Mouse (Mus musculus): ENCODE data around the gene Tns3. TPM values are rescaled to one million over a fixed set of nuclear protein-coding genes. Genes with fewer than 3 reads are reported as not detected.

The Tns3 gene
- total RNA-seq, 2 experiments from 2014 or later = 33.6 to 40.1 TPM

DNA sequence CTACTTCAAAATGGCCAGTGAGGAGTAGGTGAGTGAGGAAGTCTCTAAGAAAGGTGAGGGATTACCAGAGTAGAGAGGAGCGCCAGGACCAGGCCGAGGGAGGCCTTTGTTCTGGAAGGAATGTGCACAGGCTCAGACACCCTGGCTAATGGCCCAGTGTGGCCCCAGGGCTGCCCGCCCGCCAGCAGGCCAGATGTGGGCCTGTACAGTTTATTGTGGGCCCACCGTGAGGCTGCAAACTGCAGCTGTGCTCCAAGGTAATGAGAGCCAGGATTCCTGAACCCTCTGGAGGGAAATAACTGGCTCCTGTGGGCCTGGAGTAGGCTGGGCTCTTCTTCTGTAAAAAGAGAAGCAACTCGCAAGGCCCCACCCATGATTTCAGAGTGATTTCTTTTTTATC lies 5.3 kb downstream of the Tns3 start:
- Histone ChIP-seq H3K4me3 (no peak overlapping the region), H3K27ac (no peak overlapping the region)
- DNase-seq (ENCODE audit: extremely low spot score in 1 of 2, low spot score in 2 of 2) = no peak
- TF ChIP-seq CTCF (IDR thresholded peaks at IDR 0.05) = no peak
- intact Hi-C loops (cut with DNase I) = no loop called here

DNA sequence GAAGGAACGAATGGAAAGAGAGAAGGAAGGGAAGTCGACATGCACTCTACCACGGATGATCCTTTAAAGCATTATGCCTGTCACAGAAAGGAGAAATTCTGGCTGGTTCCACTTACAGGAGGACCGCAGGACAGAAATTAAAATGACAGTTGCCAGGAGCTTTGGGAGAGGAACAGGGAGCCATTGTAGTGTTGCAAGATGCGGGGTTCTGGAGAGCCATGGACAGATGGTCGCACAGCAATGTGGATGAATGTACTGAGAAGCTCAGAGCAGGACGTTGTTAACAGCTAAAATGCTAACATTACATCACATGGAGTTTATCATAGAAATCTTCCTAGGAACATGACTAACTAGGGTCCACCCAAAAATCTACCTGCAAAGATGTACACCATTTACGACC lies 6.8 kb downstream of the Tns3 start:
- no peak overlapping the region for H3K4me3 ChIP-seq
- DNase-seq (ENCODE audit: extremely low spot score in 1 of 2, low spot score in 2 of 2) = no peak
- no peak overlapping the region for H3K27ac ChIP-seq
- TF ChIP-seq CTCF (IDR thresholded peaks at IDR 0.05) = no peak
- intact Hi-C loops (cut with DNase I) = no loop called here

DNA sequence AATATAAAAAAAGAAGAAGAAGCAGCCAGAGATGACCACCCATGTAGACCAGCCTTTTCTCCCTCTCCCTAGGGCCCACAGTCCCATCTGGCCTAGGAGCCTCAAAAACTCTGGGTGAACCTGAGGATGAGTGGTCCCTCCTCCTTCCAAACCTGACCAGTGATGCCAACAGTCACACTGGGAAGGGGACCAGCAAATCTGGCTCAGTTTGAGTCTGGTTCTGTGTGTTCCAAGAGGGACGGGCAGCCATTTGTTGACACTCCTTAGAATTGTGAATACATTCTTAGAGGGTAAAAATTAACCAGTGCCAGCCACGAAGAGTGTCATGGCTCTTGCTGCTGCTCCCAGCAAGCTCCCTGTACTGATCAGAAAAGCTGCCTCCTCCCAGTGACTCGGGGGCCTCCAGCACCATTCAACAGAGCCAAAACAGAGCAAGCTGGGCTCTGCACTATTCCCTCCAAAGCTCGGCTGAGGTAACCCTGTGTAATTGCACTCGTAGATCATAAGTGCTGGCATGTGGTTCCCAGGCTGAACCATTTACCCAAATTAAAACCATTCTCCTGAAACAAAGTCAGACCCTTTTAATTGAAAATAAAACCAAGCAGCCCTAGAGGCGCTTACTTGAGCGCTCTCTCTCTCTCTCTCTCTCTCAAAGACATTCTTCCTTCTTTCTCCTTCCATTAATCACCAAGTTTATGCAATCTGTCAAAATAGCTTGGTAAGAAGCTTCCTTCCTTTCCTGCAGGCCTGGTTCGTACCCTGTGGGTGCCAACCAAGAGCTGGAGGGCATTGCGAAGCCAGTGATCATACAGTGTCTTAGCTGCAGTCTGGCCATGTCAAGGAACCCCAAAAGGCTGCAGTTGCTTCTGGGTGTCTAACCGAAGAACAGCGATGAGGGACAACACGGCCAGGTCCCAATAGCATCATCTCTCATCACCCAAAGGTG lies 7.6 kb downstream of the Tns3 start:
- no peak overlapping the region for H3K27ac ChIP-seq
- DNase-seq (ENCODE audit: extremely low spot score in 1 of 2, low spot score in 2 of 2) = no peak
- H3K4me3 ChIP-seq = no peak overlapping the region
- intact Hi-C loops (cut with DNase I) = no loop called here
- no peak for TF ChIP-seq CTCF (IDR thresholded peaks at IDR 0.05)

DNA sequence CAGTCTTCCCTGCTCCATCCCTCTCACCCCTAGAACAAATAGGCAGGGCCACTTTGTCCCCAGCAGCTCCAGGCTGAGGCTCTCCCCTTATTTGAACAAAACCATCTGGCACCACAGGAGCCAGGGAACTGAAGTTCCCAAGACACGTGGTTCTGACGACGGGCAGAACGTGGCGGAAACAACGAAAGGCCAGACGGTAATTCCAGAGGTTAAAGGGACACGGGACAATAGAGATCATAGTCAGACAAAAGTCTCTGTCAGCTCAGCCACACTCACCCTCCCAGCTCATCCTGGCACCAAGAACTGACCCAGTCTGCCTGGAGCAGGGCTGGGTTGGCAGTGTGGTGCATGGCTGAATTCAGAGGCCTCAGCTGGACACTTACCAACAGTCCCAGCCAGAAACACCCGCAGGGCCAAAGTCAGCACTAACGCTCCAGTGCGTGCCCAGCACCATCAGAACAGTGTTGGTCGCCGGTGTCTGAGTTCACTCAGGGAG lies 10.5 kb downstream of the Tns3 start:
- intact Hi-C loops (cut with DNase I) = loop anchor here (5.0 kb wide), 1 partner anchor 62 kb away; no protein-coding TSS in a partner anchor
- Histone ChIP-seq H3K4me3 (no peak overlapping the region), H3K27ac (no peak overlapping the region)
- DNase-seq (ENCODE audit: extremely low spot score in 1 of 2, low spot score in 2 of 2) = no peak
- no peak for TF ChIP-seq CTCF (IDR thresholded peaks at IDR 0.05)

DNA sequence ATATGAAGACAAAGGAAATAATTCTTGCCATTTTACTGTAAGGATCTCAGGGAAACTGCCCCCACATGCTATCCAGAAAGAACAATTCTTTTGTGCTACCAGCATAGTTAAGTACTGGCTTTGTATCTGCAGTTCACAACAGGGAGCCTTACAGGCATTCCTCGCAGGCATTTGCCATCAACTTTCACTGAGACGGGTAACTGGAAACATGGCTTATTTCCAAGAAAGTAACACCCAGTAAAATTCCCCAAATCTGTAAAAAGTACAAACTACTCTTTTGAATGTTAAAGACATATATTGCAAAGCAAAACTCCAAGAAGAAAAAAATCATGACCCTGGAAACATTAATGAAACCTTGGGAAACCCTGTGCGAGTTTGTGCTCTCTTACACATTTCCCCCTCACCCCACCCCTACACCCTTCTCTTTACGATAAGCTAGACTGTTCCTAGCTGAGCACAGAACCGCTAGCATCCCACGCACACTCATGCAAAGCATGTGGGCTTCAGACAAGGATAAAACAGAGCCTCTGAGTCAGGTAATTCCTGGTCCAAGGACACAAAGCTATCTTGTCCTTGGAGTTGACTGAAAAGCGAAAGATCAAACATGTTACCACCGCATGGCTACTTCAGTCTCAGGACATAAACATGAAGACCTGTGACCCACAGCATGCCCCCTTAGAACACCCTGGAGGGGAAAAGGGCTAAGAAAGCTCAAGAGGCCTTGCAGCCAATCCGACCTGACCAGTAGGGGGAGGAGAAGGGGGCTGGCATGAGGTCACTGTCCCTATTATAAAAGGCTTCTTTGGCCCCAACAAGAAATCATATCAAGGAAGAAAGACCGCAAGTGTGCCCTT lies 11.3 kb downstream of the Tns3 start:
- Histone ChIP-seq H3K27ac (no peak overlapping the region), H3K4me3 (no peak overlapping the region)
- intact Hi-C loops (cut with DNase I) = loop anchor here (5.0 kb wide), 1 partner anchor 61 kb away; no protein-coding TSS in a partner anchor
- TF ChIP-seq CTCF (IDR thresholded peaks at IDR 0.05) = no peak
- DNase-seq (ENCODE audit: extremely low spot score in 1 of 2, low spot score in 2 of 2) = peak in 1 of 2 experiments; percentile 43

DNA sequence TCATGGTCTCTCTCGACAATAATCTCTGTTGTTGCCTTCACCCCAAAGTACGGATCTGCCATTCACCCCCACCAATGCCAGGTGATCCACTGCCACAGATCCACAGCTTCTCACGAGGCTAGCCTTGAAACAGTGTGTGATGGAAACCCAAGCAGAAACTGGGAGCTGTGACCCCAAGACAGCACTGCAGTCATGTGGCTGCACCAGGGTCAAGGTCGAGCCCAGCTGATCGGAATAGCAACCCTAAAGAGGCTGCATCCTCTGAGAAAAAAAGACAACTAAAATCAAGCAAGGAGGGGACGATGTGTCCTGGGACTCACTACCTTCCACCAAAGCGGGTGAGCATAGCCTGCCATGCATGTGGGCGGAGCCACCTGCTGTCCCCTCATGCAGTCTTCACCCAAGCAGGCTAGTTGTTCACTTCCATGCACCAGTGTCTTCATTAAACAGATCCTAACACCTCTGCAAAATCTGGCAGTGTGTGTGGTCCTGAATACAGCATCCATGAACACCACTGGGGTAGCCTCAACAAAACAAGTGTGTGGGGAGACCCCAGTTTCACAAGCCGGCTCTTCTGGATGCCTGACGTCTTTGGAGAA lies 12.1 kb downstream of the Tns3 start:
- intact Hi-C loops (cut with DNase I) = loop anchor here (5.0 kb wide), 1 partner anchor 60 kb away; no protein-coding TSS in a partner anchor
- Histone ChIP-seq H3K27ac (no peak overlapping the region), H3K4me3 (no peak overlapping the region)
- DNase-seq (ENCODE audit: extremely low spot score in 1 of 2, low spot score in 2 of 2) = no peak
- no peak for TF ChIP-seq CTCF (IDR thresholded peaks at IDR 0.05)

DNA sequence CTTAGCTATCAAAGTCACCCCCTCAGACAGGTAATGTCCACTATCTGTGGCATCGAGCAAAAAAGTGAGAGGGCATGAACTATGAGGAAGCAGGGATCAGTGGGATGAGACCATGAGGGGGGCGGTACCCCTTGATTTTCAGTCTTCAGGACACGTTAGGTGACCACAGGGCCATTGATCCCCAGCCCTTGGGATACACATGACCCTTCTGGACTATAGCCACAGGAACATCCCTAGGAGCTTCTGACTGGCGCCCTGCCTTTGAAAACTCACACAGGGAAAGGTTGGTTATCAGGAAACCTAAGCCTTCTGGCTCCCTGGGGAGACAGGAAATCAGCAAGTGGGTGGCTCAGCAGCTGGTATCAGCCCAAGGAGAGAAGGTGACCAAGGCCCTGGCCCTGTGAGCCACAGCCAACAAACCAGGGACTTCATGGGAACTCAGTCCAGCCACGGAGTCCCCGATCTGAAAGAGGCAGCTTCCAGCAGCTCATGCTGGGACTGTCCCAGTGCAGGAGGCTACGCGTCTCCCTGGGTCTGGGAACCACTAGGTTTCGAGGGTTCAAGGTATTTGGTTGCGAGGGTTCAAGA lies 12.8 kb downstream of the Tns3 start:
- H3K27ac ChIP-seq = no peak overlapping the region
- no peak overlapping the region for H3K4me3 ChIP-seq
- intact Hi-C loops (cut with DNase I) = loop anchor here (5.0 kb wide), 1 partner anchor 59 kb away; no protein-coding TSS in a partner anchor
- no peak for DNase-seq (ENCODE audit: extremely low spot score in 1 of 2, low spot score in 2 of 2)
- TF ChIP-seq CTCF (IDR thresholded peaks at IDR 0.05) = no peak

DNA sequence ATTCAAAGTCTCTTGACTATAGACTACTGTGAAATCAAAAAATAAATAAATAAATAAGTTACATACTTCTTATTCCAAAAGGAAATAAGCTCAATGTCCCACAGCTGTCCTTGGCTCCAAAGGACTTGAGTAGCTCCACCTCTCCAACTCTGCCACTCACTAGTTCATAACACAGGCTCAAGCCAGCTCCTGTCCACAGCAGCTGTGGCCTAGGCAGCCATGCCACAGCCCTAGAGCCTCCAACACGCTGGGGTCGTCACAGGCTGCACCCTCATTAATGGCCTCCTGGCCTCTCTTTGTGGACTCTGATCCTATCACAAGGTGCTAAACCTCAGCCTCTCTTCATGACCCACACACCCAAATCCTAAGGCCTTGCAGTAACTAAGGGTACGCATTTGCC lies 18.7 kb downstream of the Tns3 start:
- Histone ChIP-seq H3K4me3 (no peak overlapping the region), H3K27ac (no peak overlapping the region)
- no peak for DNase-seq (ENCODE audit: extremely low spot score in 1 of 2, low spot score in 2 of 2)
- intact Hi-C loops (cut with DNase I) = no loop called here
- TF ChIP-seq CTCF (IDR thresholded peaks at IDR 0.05) = no peak

DNA sequence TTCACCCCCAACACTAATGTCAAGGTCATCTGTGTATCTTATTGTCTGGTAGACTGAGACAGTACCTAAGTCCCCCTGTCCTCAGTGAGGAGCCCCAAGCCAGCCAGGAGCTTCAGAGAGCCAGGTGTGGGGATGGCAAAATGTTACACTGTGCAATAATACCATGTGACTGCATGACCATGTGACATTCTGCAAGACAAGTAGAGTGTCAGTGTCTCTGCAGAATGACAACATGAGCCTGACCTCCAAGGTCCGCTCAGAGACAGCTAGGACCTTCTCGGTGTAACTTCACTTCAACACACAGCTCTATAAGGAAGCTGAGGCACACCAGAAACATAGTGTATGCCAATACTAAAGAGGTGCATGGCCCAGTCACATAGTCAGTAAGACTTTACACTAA lies 20.1 kb downstream of the Tns3 start:
- intact Hi-C loops (cut with DNase I) = no loop called here
- no peak for TF ChIP-seq CTCF (IDR thresholded peaks at IDR 0.05)
- DNase-seq (ENCODE audit: extremely low spot score in 1 of 2, low spot score in 2 of 2) = no peak
- no peak overlapping the region for H3K27ac ChIP-seq
- H3K4me3 ChIP-seq = no peak overlapping the region

DNA sequence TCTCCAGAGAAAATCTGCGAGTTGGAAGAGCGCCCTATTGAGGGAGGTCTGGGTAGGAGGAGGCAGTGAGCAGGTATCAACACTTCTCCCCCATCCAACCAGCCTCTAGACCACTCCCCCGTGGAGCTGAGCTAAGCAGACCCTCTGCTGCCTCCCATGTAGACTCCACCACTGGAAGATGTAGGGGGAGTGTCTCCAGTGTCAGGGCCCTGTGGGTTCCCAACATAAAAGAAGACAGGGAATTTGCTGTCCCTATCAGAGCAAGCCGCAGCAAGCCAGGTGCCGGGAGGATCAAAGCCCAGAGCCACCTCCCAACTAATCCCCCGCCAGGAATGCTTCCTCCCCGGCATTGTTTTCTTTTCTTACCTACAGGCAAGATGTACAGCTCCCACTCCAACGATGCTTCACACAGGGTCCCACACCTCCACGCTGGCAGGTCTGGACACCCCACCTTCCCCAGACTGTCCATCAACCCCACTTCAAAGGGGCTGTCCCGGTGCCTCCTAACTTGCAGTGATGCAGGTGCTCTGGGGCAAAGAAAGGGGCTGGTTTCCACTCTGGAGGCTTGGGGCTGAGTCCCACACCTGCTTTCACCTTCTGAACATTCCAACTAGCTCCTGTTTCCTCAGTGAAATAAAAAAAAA lies 22.6 kb downstream of the Tns3 start:
- no peak overlapping the region for H3K4me3 ChIP-seq
- no peak for TF ChIP-seq CTCF (IDR thresholded peaks at IDR 0.05)
- DNase-seq (ENCODE audit: extremely low spot score in 1 of 2, low spot score in 2 of 2) = no peak
- intact Hi-C loops (cut with DNase I) = no loop called here
- H3K27ac ChIP-seq = no peak overlapping the region

DNA sequence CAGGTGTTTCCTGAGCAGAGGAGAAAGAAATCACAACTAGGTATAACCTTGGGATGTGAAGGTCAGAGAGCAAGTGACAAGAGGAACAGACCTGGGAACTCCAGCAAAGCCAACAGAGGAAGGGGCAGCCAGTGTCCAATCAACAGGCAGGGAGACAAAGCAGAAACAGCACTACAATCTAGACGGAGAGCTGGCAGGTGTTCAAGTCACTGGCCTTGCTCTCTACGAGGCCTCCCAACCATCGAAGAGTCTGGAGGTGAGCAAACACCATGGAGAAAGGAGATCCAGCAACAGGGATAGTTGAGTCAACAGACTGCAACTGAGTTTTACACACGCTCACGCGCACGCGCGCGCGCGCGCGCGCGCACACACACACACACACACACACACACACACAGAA lies 24.6 kb downstream of the Tns3 start:
- Histone ChIP-seq H3K27ac (no peak overlapping the region), H3K4me3 (no peak overlapping the region)
- DNase-seq (ENCODE audit: extremely low spot score in 1 of 2, low spot score in 2 of 2) = no peak
- no peak for TF ChIP-seq CTCF (IDR thresholded peaks at IDR 0.05)
- intact Hi-C loops (cut with DNase I) = no loop called here

Data from left cerebral cortex, adult 2 months (tissue).